Mouse (Mus musculus) forebrain, embryonic 12.5 days (tissue): Measurements from ENCODE around the gene Il11. TPM values are rescaled to one million over a fixed set of nuclear protein-coding genes. Genes with fewer than 3 reads are reported as not detected.

ENCODE experiments used
- ATAC-seq: fragments of 200-750 bp; cut with Nextera tagmentation; 2 replicates; pipeline ENCODE4 v1.8.0; 2017; ENCODE audit warnings: moderate TSS enrichment; ENCODE audit not compliant: low FRiP score
- H3K27ac ChIP-seq: fragments of 300-500 bp; sonication (generic); 2 replicates; pipeline ENCODE4 v1.5.1; 2016; ENCODE audit warnings: mild to moderate bottlenecking
- H3K27me3 ChIP-seq: fragments of 300-500 bp; sonication (generic); 2 replicates; pipeline ENCODE4 v1.6.1; 2016; ENCODE audit warnings: mild to moderate bottlenecking
- H3K36me3 ChIP-seq: fragments of 300-500 bp; sonication (generic); replicated peaks from 2 replicates; pipeline ENCODE4 v1.6.1; 2016; ENCODE audit warnings: mild to moderate bottlenecking
- H3K4me1 ChIP-seq: fragments of 300-500 bp; sonication (generic); 2 replicates; pipeline ENCODE4 v1.6.1; 2016
- H3K4me2 ChIP-seq: fragments of 300-500 bp; sonication (generic); 2 replicates; pipeline ENCODE4 v1.6.1; 2016; ENCODE audit warnings: mild to moderate bottlenecking, moderate library complexity
- H3K4me3 ChIP-seq: fragments of 300-500 bp; sonication (generic); replicated peaks from 2 replicates; pipeline ENCODE4 v1.5.1; 2016; ENCODE audit warnings: mild to moderate bottlenecking
- H3K9ac ChIP-seq: fragments of 300-500 bp; sonication (generic); 2 replicates; pipeline ENCODE4 v1.6.1; 2016; ENCODE audit warnings: mild to moderate bottlenecking
- H3K9me3 ChIP-seq: fragments of 300-500 bp; sonication (generic); 2 replicates; pipeline ENCODE4 v1.6.1; 2016
- WGBS: fragments of 180-500 bp; shearing (Covaris S2); methylation state at CpG from one replicate; pipeline ENCODE4 v1.1.7; 2016; 5-methylcytosine and 5-hydroxymethylcytosine counted together
- polyA plus RNA-seq: library from polyadenylated mRNA; unstranded; fragments of >200 nt; fragmentation: Nextera tagmentation; extraction: Ambion mirVana; gene quantifications from 2 replicates; pipeline ENCODE4 v1.2.1, GENCODE M21; 2016

The Il11 gene
- polyA plus RNA-seq, 1 experiment from 2014 or later: 0.77 TPM

GRCm38 (mm10) chr7:4777851-4778637 is 4.6 kb downstream of the Il11 start:
- no peaks in the 10 kb centered on the region for H3K36me3 ChIP-seq
- H3K4me3 ChIP-seq: 0 out of 2 replicates have a peak overlapping the region, but pooled peaks have one; percentile 34
- peaks cover 81% of the 10 kb centered on the region for H3K27me3 ChIP-seq
- no peak for ATAC-seq
- WGBS: 3% methylated on average over 19 of the region's 20 CpGs
- H3K9me3 ChIP-seq: no peaks in the 10 kb centered on the region
- peak overlapping the region; percentile 50; the same call in 1 of the 2 replicates for H3K4me2 ChIP-seq
- H3K4me1 ChIP-seq: peaks cover 12% of the 10 kb centered on the region
- H3K27ac ChIP-seq: no peak overlapping the region
- H3K9ac ChIP-seq: peak overlapping the region; percentile 7; the same call in 1 of the 2 replicates

GRCm38 (mm10) chr7:4776861-4777830 is 5.5 kb downstream of the Il11 start:
- H3K9me3 ChIP-seq: no peaks in the 10 kb centered on the region
- ATAC-seq: peak; percentile 87
- peak overlapping the region; percentile 34 for H3K4me3 ChIP-seq
- WGBS: 2% methylated on average over 42 of the region's 56 CpGs
- no peaks in the 10 kb centered on the region for H3K36me3 ChIP-seq
- no peak overlapping the region for H3K27ac ChIP-seq
- H3K9ac ChIP-seq: peak overlapping the region; percentile 42
- peaks cover 12% of the 10 kb centered on the region for H3K4me1 ChIP-seq
- peaks cover 74% of the 10 kb centered on the region for H3K27me3 ChIP-seq
- H3K4me2 ChIP-seq: peak overlapping the region; percentile 50

GRCm38 (mm10) chr7:4776131-4776530 is 6.5 kb downstream of the Il11 start:
- Histone ChIP-seq H3K4me1 (peaks cover 12% of the 10 kb centered on the region), H3K4me2 (no peak overlapping the region), H3K9me3 (no peaks in the 10 kb centered on the region), H3K9ac (no peak overlapping the region), H3K36me3 (no peaks in the 10 kb centered on the region), H3K27ac (no peak overlapping the region), H3K4me3 (no peak overlapping the region), H3K27me3 (peaks cover 68% of the 10 kb centered on the region)
- no peak for ATAC-seq
- 54% methylated on average over 10 of the region's 10 CpGs for WGBS

GRCm38 (mm10) chr7:4771202-4771601 is 11.5 kb downstream of the Il11 start, which contains the start of gene Fam71e2:
Gene Fam71e2, minus strand, starts transcription at chr7:4771302.
- Histone ChIP-seq H3K27me3 (peaks cover 31% of the 10 kb centered on the region), H3K9me3 (no peaks in the 10 kb centered on the region), H3K9ac (no peak within 1 kb of the TSS), H3K27ac (no peak within 1 kb of the TSS), H3K4me2 (no peak within 1 kb of the TSS), H3K4me3 (no peak within 1 kb of the TSS), H3K36me3 (no peaks in the 10 kb centered on the region), H3K4me1 (no peaks in the 10 kb centered on the region)
- WGBS: 77% methylated on average over 5 of the region's 5 CpGs
- no peak for ATAC-seq

GRCm38 (mm10) chr7:4764946-4765710 is 17.5 kb downstream of the Il11 start:
- Histone ChIP-seq H3K9me3 (no peaks in the 10 kb centered on the region), H3K27ac (no peak overlapping the region), H3K4me2 (0 out of 2 replicates have a peak overlapping the region, but pooled peaks have one; percentile 6), H3K27me3 (peaks cover 5% of the 10 kb centered on the region), H3K9ac (no peak overlapping the region), H3K4me1 (peaks cover 16% of the 10 kb centered on the region), H3K4me3 (no peak overlapping the region), H3K36me3 (no peaks in the 10 kb centered on the region)
- no peak for ATAC-seq
- 5% methylated on average over 4 of the region's 4 CpGs for WGBS

- H3K27ac ChIP-seq: no peak overlapping the region
- no peak overlapping the region for H3K4me3 ChIP-seq
- H3K4me2 ChIP-seq: no peak overlapping the region
- H3K9ac ChIP-seq: no peak overlapping the region
- no peak for ATAC-seq
- peaks cover 13% of the 10 kb centered on the region for H3K27me3 ChIP-seq
- 50% methylated on average over 1 of the region's 1 CpGs for WGBS
- H3K9me3 ChIP-seq: peaks cover 8% of the 10 kb centered on the region; the same call in 1 of the 2 replicates
- H3K36me3 ChIP-seq: no peaks in the 10 kb centered on the region
- H3K4me1 ChIP-seq: peaks cover 2% of the 10 kb centered on the region
Observed at GRCm38 (mm10) chr7:4759670-4760069, 23.0 kb downstream of the Il11 start.

- Histone ChIP-seq H3K27ac (peak within 1 kb of the TSS; percentile 27; the same call in 1 of the 2 replicates), H3K27me3 (peaks cover 14% of the 10 kb centered on the region), H3K36me3 (peaks cover 4% of the 10 kb centered on the region; the same call in 1 of the 2 replicates), H3K4me2 (peak within 1 kb of the TSS; percentile 53), H3K4me3 (peak within 1 kb of the TSS; percentile 33), H3K4me1 (peaks cover 18% of the 10 kb centered on the region), H3K9ac (peak within 1 kb of the TSS; percentile 27), H3K9me3 (peaks cover 8% of the 10 kb centered on the region; the same call in 1 of the 2 replicates)
- WGBS: 3% methylated on average over 24 of the region's 24 CpGs
- ATAC-seq: peak; percentile 92
Observed at GRCm38 (mm10) chr7:4752821-4753570, 29.7 kb downstream of the Il11 start, which contains the start of gene Cox6b2. Gene Cox6b2, minus strand, starts transcription at chr7:4753094.

- WGBS: under 1% methylated on average over 30 of the region's 30 CpGs
- peaks cover 4% of the 10 kb centered on the region; the same call in 1 of the 2 replicates for H3K36me3 ChIP-seq
- peaks cover 10% of the 10 kb centered on the region for H3K27me3 ChIP-seq
- peak overlapping the region; percentile 53 for H3K4me2 ChIP-seq
- H3K4me3 ChIP-seq: peak overlapping the region; percentile 33
- H3K9me3 ChIP-seq: peaks cover 8% of the 10 kb centered on the region; the same call in 1 of the 2 replicates
- H3K27ac ChIP-seq: peak overlapping the region; percentile 27; the same call in 1 of the 2 replicates
- ATAC-seq: peak; percentile 79
- H3K4me1 ChIP-seq: peaks cover 18% of the 10 kb centered on the region
- peak overlapping the region; percentile 27 for H3K9ac ChIP-seq
Observed at GRCm38 (mm10) chr7:4751971-4752820, 30.5 kb downstream of the Il11 start.

- H3K4me2 ChIP-seq: no peak overlapping the region
- H3K9ac ChIP-seq: no peak overlapping the region
- 83% methylated on average over 2 of the region's 2 CpGs for WGBS
- no peak overlapping the region for H3K27ac ChIP-seq
- H3K36me3 ChIP-seq: peaks cover 21% of the 10 kb centered on the region
- no peak for ATAC-seq
- H3K4me3 ChIP-seq: no peak overlapping the region
- peaks cover 6% of the 10 kb centered on the region for H3K27me3 ChIP-seq
- H3K4me1 ChIP-seq: peaks cover 30% of the 10 kb centered on the region
- H3K9me3 ChIP-seq: no peaks in the 10 kb centered on the region
Observed at GRCm38 (mm10) chr7:4749169-4749568, 33.5 kb downstream of the Il11 start.

GRCm38 (mm10) chr7:4748321-4748720 is 34.3 kb downstream of the Il11 start:
- Histone ChIP-seq H3K27me3 (0 out of 2 replicates have a peak, but pooled peaks cover 3% of the 10 kb centered on the region), H3K4me1 (peaks cover 31% of the 10 kb centered on the region), H3K9me3 (no peaks in the 10 kb centered on the region), H3K4me2 (no peak overlapping the region), H3K4me3 (no peak overlapping the region), H3K27ac (no peak overlapping the region), H3K36me3 (peaks cover 23% of the 10 kb centered on the region), H3K9ac (no peak overlapping the region)
- WGBS: 80% methylated on average over 4 of the region's 4 CpGs
- ATAC-seq: no peak
